Mouse (Mus musculus) hindbrain, embryonic 13.5 days (tissue): Measurements from ENCODE around the gene Arhgdib. TPM values are rescaled to one million over a fixed set of nuclear protein-coding genes. Genes with fewer than 3 reads are reported as not detected.
"Not testable (repeated sequence)": the region's sequence is repeated elsewhere in the genome, so short reads cannot be mapped to it uniquely, and the experiment has no call there.

Experiments used
- ATAC-seq: fragments of 200-750 bp; cut with Nextera tagmentation; 2 replicates; pipeline ENCODE4 v1.8.0; 2017; ENCODE audit warnings: moderate TSS enrichment; ENCODE audit not compliant: low FRiP score
- H3K27ac ChIP-seq: fragments of 300-500 bp; sonication (generic); 2 replicates; pipeline ENCODE4 v1.5.1; 2015; ENCODE audit warnings: inconsistent platforms, mild to moderate bottlenecking, moderate library complexity
- H3K27me3 ChIP-seq: fragments of 300-500 bp; sonication (generic); 2 replicates; pipeline ENCODE4 v1.6.1; 2015; ENCODE audit warnings: mild to moderate bottlenecking, inconsistent platforms
- H3K36me3 ChIP-seq: fragments of 300-500 bp; sonication (generic); 2 replicates; pipeline ENCODE4 v1.6.1; 2015; ENCODE audit warnings: mild to moderate bottlenecking, inconsistent platforms
- H3K4me1 ChIP-seq: fragments of 300-500 bp; sonication (generic); replicated peaks from 2 replicates; pipeline ENCODE4 v1.6.1; 2015; ENCODE audit warnings: inconsistent platforms
- H3K4me2 ChIP-seq: fragments of 300-500 bp; sonication (generic); 2 replicates; pipeline ENCODE4 v1.6.1; 2015; ENCODE audit warnings: inconsistent platforms, mild to moderate bottlenecking, moderate library complexity
- H3K4me3 ChIP-seq: fragments of 300-500 bp; sonication (generic); 2 replicates; pipeline ENCODE4 v1.5.1; 2015; ENCODE audit warnings: mild to moderate bottlenecking, inconsistent platforms
- H3K9ac ChIP-seq: fragments of 300-500 bp; sonication (generic); 2 replicates; pipeline ENCODE4 v1.6.1; 2015; ENCODE audit warnings: mild to moderate bottlenecking, inconsistent platforms
- H3K9me3 ChIP-seq: fragments of 300-500 bp; sonication (generic); 2 replicates; pipeline ENCODE4 v1.6.1; 2016; ENCODE audit warnings: inconsistent platforms
- whole genome bisulfite sequencing: fragments of 180-500 bp; shearing (Covaris S2); methylation state at CpG from one replicate; pipeline ENCODE4 v1.1.7; 2015; 5-methylcytosine and 5-hydroxymethylcytosine counted together
- polyA plus RNA-seq: library from polyadenylated mRNA; unstranded; fragments of >200 nt; fragmentation: Nextera tagmentation; extraction: Ambion mirVana; gene quantifications from 2 replicates; pipeline ENCODE4 v1.2.1, GENCODE M21; 2015

The Arhgdib gene
- polyA plus RNA-seq, 1 experiment from 2014 or later: 19.2 TPM

GRCm38 (mm10) chr6:136894532-136895339 lies 47.0 kb downstream of the Arhgdib start:
- no peaks in the 10 kb centered on the region for H3K9me3 ChIP-seq
- no peak for ATAC-seq
- H3K9ac ChIP-seq: no peak overlapping the region
- H3K4me2 ChIP-seq: no peak overlapping the region
- H3K36me3 ChIP-seq: no peaks in the 10 kb centered on the region
- H3K4me3 ChIP-seq: no peak overlapping the region
- no peaks in the 10 kb centered on the region for H3K4me1 ChIP-seq
- H3K27ac ChIP-seq: no peak overlapping the region
- H3K27me3 ChIP-seq: no peaks in the 10 kb centered on the region
- WGBS: 68% methylated on average over 15 of the region's 15 CpGs

DNA sequence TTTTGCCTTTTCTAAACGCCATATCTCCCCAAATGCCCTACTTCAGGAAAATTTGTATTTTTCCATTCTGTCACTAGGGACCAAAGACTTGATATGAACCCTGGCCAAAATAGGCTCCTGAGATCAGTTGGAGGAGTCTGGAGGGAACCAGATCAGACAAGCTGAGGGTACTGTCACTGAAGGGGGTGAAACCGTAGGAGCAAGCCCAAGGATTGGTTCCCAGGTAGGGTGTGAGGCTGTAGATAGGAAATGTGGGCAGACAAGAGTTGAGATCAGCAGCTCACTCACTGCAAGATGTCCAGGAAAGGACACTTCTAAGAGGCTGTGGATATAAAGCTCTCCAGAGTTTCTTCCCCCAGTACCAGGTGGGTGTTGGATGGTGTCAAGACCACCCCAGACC lies 49.7 kb downstream of the Arhgdib start:
- H3K27me3 ChIP-seq: no peaks in the 10 kb centered on the region
- no peak overlapping the region for H3K4me3 ChIP-seq
- no peaks in the 10 kb centered on the region for H3K9me3 ChIP-seq
- 93% methylated on average over 2 of the region's 2 CpGs for WGBS
- H3K4me1 ChIP-seq: no peaks in the 10 kb centered on the region
- no peak overlapping the region for H3K9ac ChIP-seq
- H3K4me2 ChIP-seq: no peak overlapping the region
- H3K27ac ChIP-seq: no peak overlapping the region
- H3K36me3 ChIP-seq: no peaks in the 10 kb centered on the region
- ATAC-seq: no peak

DNA sequence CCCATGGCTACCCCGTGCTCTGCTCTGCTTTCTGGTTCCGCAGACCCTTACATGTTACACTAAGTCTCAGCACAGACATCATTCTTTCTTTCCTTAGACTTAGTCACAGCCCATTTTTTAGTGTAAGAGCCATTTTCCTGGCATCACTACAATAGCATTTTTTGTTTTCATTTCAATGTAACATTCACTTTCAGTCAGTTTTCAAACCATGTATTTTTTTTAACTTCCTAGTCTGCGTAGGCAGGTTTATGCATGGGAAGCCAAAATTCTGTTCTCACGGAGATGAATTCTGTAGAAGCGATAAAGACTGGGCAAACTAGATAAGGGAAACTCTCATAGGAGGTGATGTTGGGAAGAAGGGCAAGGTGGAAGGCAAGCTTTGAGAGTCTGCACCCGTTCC lies 52.1 kb downstream of the Arhgdib start:
- WGBS: 92% methylated on average over 6 of the region's 6 CpGs
- Histone ChIP-seq H3K36me3 (no peaks in the 10 kb centered on the region), H3K9ac (no peak overlapping the region), H3K4me2 (no peak overlapping the region), H3K9me3 (no peaks in the 10 kb centered on the region), H3K4me1 (no peaks in the 10 kb centered on the region), H3K27me3 (no peaks in the 10 kb centered on the region), H3K4me3 (no peak overlapping the region), H3K27ac (no peak overlapping the region)
- ATAC-seq: no peak

DNA sequence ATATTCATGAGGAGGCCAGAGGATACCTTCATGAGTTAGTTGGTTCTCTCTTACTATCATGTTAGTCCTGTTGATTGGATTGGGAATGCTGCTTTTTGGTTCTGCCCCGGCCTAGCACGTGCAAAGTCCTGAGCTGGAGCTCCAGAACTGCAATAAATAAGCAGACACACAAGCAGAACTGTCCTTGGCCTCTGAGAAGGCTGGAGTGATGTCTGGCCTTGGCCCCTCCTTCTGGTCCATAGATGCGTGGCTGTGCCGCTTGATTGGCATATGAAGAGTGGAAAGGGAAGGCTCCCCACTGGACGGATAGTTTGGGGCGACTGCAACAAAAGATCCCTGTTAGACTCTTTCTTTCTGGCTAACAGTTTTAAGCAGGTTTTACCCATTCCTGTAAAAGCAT lies 52.6 kb downstream of the Arhgdib start:
- no peak for ATAC-seq
- WGBS: 86% methylated on average over 6 of the region's 6 CpGs
- no peaks in the 10 kb centered on the region for H3K9me3 ChIP-seq

DNA sequence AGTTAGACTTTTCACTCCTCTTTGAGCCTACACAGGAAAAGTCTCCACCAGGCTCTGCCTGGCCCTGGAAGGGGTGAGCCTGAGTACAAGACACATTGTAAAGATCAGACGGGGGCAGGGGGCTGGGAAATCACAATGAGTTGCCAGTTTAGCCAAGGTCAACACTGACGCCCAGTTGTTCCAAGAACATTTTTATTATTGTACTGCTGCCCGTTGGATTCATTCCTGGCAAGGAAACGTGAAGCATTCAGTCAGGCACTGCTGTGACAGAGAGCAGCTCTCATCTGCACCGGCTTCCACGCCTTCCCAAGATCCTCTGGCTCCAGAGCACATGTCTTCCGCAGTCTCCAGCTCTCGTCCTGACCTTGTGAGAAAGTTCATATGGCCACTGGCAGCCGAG lies 53.8 kb downstream of the Arhgdib start:
- H3K27me3 ChIP-seq: no peaks in the 10 kb centered on the region
- H3K9me3 ChIP-seq: no peaks in the 10 kb centered on the region
- 77% methylated on average over 9 of the region's 9 CpGs for WGBS
- H3K27ac ChIP-seq: no peak overlapping the region
- H3K9ac ChIP-seq: no peak overlapping the region
- no peaks in the 10 kb centered on the region for H3K4me1 ChIP-seq
- H3K36me3 ChIP-seq: no peaks in the 10 kb centered on the region
- H3K4me3 ChIP-seq: no peak overlapping the region
- no peak for ATAC-seq
- H3K4me2 ChIP-seq: no peak overlapping the region

More for the DNA sequence above, 52.6 kb downstream of the Arhgdib start:
- H3K9ac ChIP-seq: no peak overlapping the region
- H3K4me1 ChIP-seq: no peaks in the 10 kb centered on the region
- H3K27ac ChIP-seq: no peak overlapping the region
- no peak overlapping the region for H3K4me3 ChIP-seq
- no peak overlapping the region for H3K4me2 ChIP-seq
- no peaks in the 10 kb centered on the region for H3K36me3 ChIP-seq
- H3K27me3 ChIP-seq: no peaks in the 10 kb centered on the region

DNA sequence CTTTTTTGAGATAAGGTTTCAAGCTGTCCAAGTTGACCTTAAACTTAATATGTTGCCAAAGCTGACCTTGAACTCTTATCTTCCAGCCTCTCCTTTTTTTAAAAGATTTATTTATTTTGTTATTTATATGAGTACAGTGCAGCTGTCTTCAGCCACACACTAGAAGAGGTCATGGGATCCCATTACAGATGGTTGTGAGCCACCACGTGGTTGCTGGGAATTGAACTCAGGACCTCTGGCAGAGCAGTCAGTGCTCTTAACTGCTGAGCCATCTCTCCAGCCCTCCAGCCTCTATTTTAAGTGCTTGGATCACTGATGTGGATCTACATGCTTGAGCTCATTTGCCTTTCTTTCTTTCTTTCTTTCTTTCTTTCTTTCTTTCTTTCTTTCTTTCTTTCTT lies 56.9 kb downstream of the Arhgdib start:
- not testable (repeated sequence) for H3K4me1 ChIP-seq, H3K27ac ChIP-seq, H3K9me3 ChIP-seq, H3K27me3 ChIP-seq, H3K9ac ChIP-seq, H3K4me3 ChIP-seq, H3K36me3 ChIP-seq, ATAC-seq, H3K4me2 ChIP-seq
- WGBS: 60% methylated on average over 1 of the region's 1 CpGs

DNA sequence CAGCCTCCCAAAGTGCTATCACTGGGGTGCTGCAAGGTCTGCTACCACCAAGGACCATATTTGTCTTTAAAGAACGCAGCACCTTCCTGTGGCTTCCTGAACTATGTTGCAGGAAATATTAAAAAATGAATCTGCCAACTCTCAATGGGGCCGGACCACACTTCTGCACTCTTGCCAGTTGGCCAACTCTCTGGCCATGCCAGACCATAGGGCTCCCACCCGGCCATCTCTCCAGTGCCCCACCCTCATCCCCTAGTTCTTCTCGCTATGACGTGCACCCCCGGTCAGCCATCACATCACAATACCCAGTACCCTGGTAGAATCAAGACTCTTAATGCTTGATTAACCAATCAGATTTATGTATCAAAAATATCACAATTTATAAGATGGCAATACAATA lies 57.7 kb downstream of the Arhgdib start:
- no peak overlapping the region for H3K4me2 ChIP-seq
- no peaks in the 10 kb centered on the region for H3K36me3 ChIP-seq
- no peak overlapping the region for H3K27ac ChIP-seq
- no peak for ATAC-seq
- no peaks in the 10 kb centered on the region for H3K9me3 ChIP-seq
- WGBS: 94% methylated on average over 6 of the region's 6 CpGs
- no peak overlapping the region for H3K9ac ChIP-seq
- no peaks in the 10 kb centered on the region for H3K4me1 ChIP-seq
- no peaks in the 10 kb centered on the region for H3K27me3 ChIP-seq
- no peak overlapping the region for H3K4me3 ChIP-seq

- Histone ChIP-seq H3K4me3 (no peak overlapping the region), H3K9me3 (no peaks in the 10 kb centered on the region), H3K36me3 (no peaks in the 10 kb centered on the region), H3K27me3 (no peaks in the 10 kb centered on the region), H3K4me2 (no peak overlapping the region), H3K9ac (no peak overlapping the region), H3K4me1 (no peaks in the 10 kb centered on the region), H3K27ac (no peak overlapping the region)
- no peak for ATAC-seq
- 85% methylated on average over 3 of the region's 3 CpGs for WGBS
Measured at GRCm38 (mm10) chr6:136883431-136883915, 58.2 kb downstream of the Arhgdib start.

DNA sequence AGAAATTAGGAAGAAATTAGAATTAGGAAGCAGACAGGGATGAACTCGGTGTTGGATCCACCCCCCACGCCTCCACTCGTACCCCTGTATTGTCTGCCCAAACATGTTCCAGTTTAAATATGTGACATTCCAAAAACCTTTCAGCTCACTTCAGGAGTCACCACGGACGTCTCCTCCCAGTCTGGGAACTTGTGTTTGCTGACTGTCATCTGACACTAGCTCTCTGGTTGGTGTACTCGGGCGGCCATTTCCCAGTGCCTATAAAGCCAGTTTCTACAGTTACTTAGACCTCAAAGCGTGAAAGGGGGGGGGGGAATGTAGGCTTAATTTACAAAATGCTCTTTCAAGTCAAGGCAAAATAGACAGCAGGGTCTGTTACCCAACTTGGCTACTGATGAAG lies 60.0 kb downstream of the Arhgdib start:
- H3K4me3 ChIP-seq: no peak overlapping the region
- no peak overlapping the region for H3K9ac ChIP-seq
- no peaks in the 10 kb centered on the region for H3K27me3 ChIP-seq
- H3K9me3 ChIP-seq: no peaks in the 10 kb centered on the region
- no peak overlapping the region for H3K4me2 ChIP-seq
- no peaks in the 10 kb centered on the region for H3K36me3 ChIP-seq
- H3K27ac ChIP-seq: no peak overlapping the region
- ATAC-seq: no peak
- 77% methylated on average over 8 of the region's 8 CpGs for WGBS
- no peaks in the 10 kb centered on the region for H3K4me1 ChIP-seq

DNA sequence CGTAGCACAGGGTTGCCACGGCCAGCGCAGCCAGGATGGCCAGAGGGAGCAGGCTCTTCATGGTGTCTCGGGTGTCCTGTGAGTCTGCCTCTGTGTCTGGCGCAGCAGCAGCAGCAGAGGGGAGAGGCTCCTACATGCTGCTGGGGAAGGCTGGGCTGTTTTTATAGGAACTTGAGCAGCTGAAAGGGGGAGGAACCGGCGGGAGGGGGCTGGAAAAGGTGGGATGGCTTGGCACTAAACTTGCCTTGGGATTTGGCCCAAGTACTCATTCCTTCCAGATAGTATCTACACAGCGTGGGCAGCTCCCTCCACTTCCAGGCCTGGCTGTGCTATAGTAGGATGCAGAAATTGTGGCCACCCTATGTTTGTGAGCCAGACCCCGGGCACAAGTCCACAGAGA lies 66.0 kb downstream of the Arhgdib start, which contains the start of gene Mgp:
TSS of gene Mgp (minus strand) at position 154 of the 400 bp plus-strand sequence.
- no peaks in the 10 kb centered on the region for H3K9me3 ChIP-seq
- H3K27me3 ChIP-seq: no peaks in the 10 kb centered on the region
- no peak within 1 kb of the TSS for H3K4me2 ChIP-seq
- no peaks in the 10 kb centered on the region for H3K36me3 ChIP-seq
- no peak within 1 kb of the TSS for H3K27ac ChIP-seq
- no peak within 1 kb of the TSS for H3K4me3 ChIP-seq
- WGBS: 67% methylated on average over 9 of the region's 9 CpGs
- H3K9ac ChIP-seq: no peak within 1 kb of the TSS
- no peak for ATAC-seq
- 0 out of 2 replicates have a peak, but pooled peaks cover 4% of the 10 kb centered on the region for H3K4me1 ChIP-seq

DNA sequence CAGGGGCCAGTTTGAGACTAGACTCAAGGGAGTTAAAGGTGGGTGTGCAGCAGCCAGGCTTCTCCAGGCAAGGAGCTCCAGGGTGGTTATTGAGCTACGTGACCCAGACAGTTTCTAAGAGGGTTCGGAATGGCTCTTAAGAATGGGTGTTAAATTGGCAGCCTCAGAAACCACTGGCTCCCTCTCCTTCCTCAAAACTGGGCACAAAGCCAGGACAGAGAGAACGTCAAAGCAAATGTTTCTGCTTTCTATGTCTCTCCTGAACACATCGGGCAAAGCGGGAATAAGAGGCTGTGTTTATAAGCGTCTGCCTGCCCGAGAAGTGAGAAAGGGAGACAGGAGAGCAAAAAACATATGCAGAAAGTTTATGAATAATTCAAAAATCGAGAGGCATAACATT lies 67.1 kb downstream of the Arhgdib start:
- ATAC-seq: no peak
- H3K4me3 ChIP-seq: no peak overlapping the region
- H3K27ac ChIP-seq: no peak overlapping the region
- H3K27me3 ChIP-seq: no peaks in the 10 kb centered on the region
- no peak overlapping the region for H3K4me2 ChIP-seq
- 0 out of 2 replicates have a peak, but pooled peaks cover 4% of the 10 kb centered on the region for H3K4me1 ChIP-seq
- 55% methylated on average over 8 of the region's 8 CpGs for WGBS
- H3K36me3 ChIP-seq: no peaks in the 10 kb centered on the region
- no peak overlapping the region for H3K9ac ChIP-seq
- no peaks in the 10 kb centered on the region for H3K9me3 ChIP-seq
